Mouse (Mus musculus) MEL (cell line): ENCODE measurements at regions not wholly inside any gene's neighbourhood (a gene's known extent, or its start where the extent isn't known, plus 50 kb on each side); places are given as distances from the start of the nearest gene placed in this dataset.
"Not testable (repeated sequence)": the region's sequence is repeated elsewhere in the genome, so short reads cannot be mapped to it uniquely, and the experiment has no call there.

Experiments used
- DNase-seq: peaks from one replicate; pipeline ENCODE4 v3.0.0; 2011; ENCODE audit warnings: low read depth, low spot score
- H3K27ac ChIP-seq: 2 replicates; pipeline ENCODE4 v1.5.1; 2012; ENCODE audit warnings: low read depth, mild to moderate bottlenecking, control low read depth, low read length, moderate library complexity; ENCODE audit not compliant: control insufficient read depth
- H3K27me3 ChIP-seq, 2 experiments: fragments of 150-350 bp in 1 of 2; sonication (generic) in 1 of 2; 2 replicates each; pipeline ENCODE4 v1.6.1; 2012; ENCODE audit warnings: low read length in 2 of 2, mild to moderate bottlenecking in 2 of 2, improper control_type of control experiment in 1 of 2, moderate library complexity in 1 of 2; ENCODE audit not compliant: insufficient read depth in 2 of 2, control insufficient read depth in 1 of 2
- H3K36me3 ChIP-seq, 2 experiments: 2 replicates each; pipeline ENCODE4 v1.6.1; 2012 to 2014; ENCODE audit warnings: low read length in 2 of 2, improper control_type of control experiment in 1 of 2, inconsistent platforms in 1 of 2, mild to moderate bottlenecking in 1 of 2; ENCODE audit not compliant: insufficient read depth in 2 of 2, control insufficient read depth in 1 of 2
- H3K4me1 ChIP-seq, 2 experiments: fragments of 150-350 bp in 1 of 2; sonication (generic) in 1 of 2; 2 replicates each; pipeline ENCODE4 v1.6.1; 2012; ENCODE audit warnings: low read length in 2 of 2, improper control_type of control experiment in 1 of 2, mild to moderate bottlenecking in 1 of 2; ENCODE audit not compliant: insufficient read depth in 2 of 2, control insufficient read depth in 1 of 2
- H3K4me3 ChIP-seq, 2 experiments: fragments of 150-350 bp in 1 of 2; sonication (generic) in 1 of 2; 2 replicates each; pipeline ENCODE4 v1.5.1; 2012; ENCODE audit warnings: low read depth in 2 of 2, low read length in 2 of 2, mild to moderate bottlenecking in 2 of 2, moderate library complexity in 2 of 2, control low read depth in 1 of 2, improper control_type of control experiment in 1 of 2; ENCODE audit not compliant: control insufficient read depth in 1 of 2, insufficient read depth in 1 of 2
- H3K79me2 ChIP-seq: 2 replicates; pipeline ENCODE4 v1.6.1; 2012; ENCODE audit warnings: mild to moderate bottlenecking, low read length, moderate library complexity; ENCODE audit not compliant: control insufficient read depth, poor library complexity, insufficient read depth
- H3K9ac ChIP-seq: 2 replicates; pipeline ENCODE4 v1.6.1; 2012; ENCODE audit warnings: low read depth, mild to moderate bottlenecking, control low read depth, low read length, moderate library complexity; ENCODE audit not compliant: control insufficient read depth, poor library complexity, severe bottlenecking
- H3K9me3 ChIP-seq: fragments of 150-350 bp; sonication (generic); replicated peaks from 2 replicates; pipeline ENCODE4 v1.6.1; 2012; ENCODE audit warnings: mild to moderate bottlenecking, low read length, improper control_type of control experiment, moderate library complexity; ENCODE audit not compliant: insufficient read depth
- BHLHE40 ChIP-seq: IDR thresholded peaks from 2 replicates; pipeline ENCODE4 v1.6.1; 2012; ENCODE audit warnings: low read depth, mild to moderate bottlenecking, inconsistent platforms, low read length, improper control_type of control experiment, borderline replicate concordance
- CHD1 ChIP-seq: IDR thresholded peaks from 2 replicates; pipeline ENCODE4 v1.6.1; 2012; ENCODE audit warnings: low read depth, mild to moderate bottlenecking, inconsistent platforms, low read length, improper control_type of control experiment
- E2F4 ChIP-seq: IDR thresholded peaks from 2 replicates; pipeline ENCODE4 v1.6.1; 2011; ENCODE audit warnings: low read depth, low read length, improper control_type of control experiment, borderline replicate concordance
- ELF1 ChIP-seq: IDR thresholded peaks from 2 replicates; pipeline ENCODE4 v1.6.1; 2014; ENCODE audit warnings: low read depth, mild to moderate bottlenecking, inconsistent platforms, low read length, improper control_type of control experiment, moderate library complexity
- EP300 ChIP-seq, 2 experiments: IDR thresholded peaks; 2 replicates each; pipeline ENCODE4 v1.6.1; 2011; ENCODE audit warnings: improper control_type of control experiment in 2 of 2, low read length in 2 of 2, low read depth in 1 of 2, mild to moderate bottlenecking in 1 of 2
- ETS1 ChIP-seq: IDR thresholded peaks from 2 replicates; pipeline ENCODE4 v1.6.1; 2012; ENCODE audit warnings: low read depth, mild to moderate bottlenecking, inconsistent platforms, low read length, improper control_type of control experiment, moderate library complexity
- GABPA ChIP-seq: IDR thresholded peaks from 2 replicates; pipeline ENCODE4 v1.6.1; 2012; ENCODE audit warnings: low read depth, mild to moderate bottlenecking, inconsistent platforms, low read length, improper control_type of control experiment, moderate library complexity
- GATA1 ChIP-seq: IDR thresholded peaks from 2 replicates; pipeline ENCODE4 v1.6.1; 2011; ENCODE audit warnings: low read depth, low read length, improper control_type of control experiment
- JUND ChIP-seq: IDR thresholded peaks from 2 replicates; pipeline ENCODE4 v1.6.1; 2011; ENCODE audit warnings: low read depth, mild to moderate bottlenecking, improper control_type of control experiment, low read length
- KAT2A ChIP-seq: conservative IDR thresholded peaks from 2 replicates; pipeline ENCODE4 v1.6.1; 2012; ENCODE audit warnings: low read depth, low read length, improper control_type of control experiment, inconsistent platforms
- MAX ChIP-seq: IDR thresholded peaks from 2 replicates; pipeline ENCODE4 v1.6.1; 2011; ENCODE audit warnings: low read length, improper control_type of control experiment
- MAZ ChIP-seq: IDR thresholded peaks from 2 replicates; pipeline ENCODE4 v1.6.1; 2012; ENCODE audit warnings: low read depth, mild to moderate bottlenecking, inconsistent platforms, low read length, improper control_type of control experiment
- MEF2A ChIP-seq: IDR thresholded peaks from 2 replicates; pipeline ENCODE4 v1.6.1; 2014; ENCODE audit warnings: low read depth, mild to moderate bottlenecking, inconsistent platforms, low read length, improper control_type of control experiment; ENCODE audit not compliant: poor library complexity, insufficient replicate concordance, severe bottlenecking; ENCODE audit errors: extremely low read depth
- MXI1 ChIP-seq: IDR thresholded peaks from 2 replicates; pipeline ENCODE4 v1.6.1; 2011; ENCODE audit warnings: mild to moderate bottlenecking, low read depth, low read length, improper control_type of control experiment
- NRF1 ChIP-seq: IDR thresholded peaks from 2 replicates; pipeline ENCODE4 v1.6.1; 2014; ENCODE audit warnings: low read depth, mild to moderate bottlenecking, inconsistent platforms, low read length, improper control_type of control experiment, moderate library complexity; ENCODE audit not compliant: poor library complexity, insufficient read depth, severe bottlenecking
- POLR2AphosphoS2 ChIP-seq: IDR thresholded peaks from 2 replicates; pipeline ENCODE4 v1.6.1; 2011; ENCODE audit warnings: low read length, improper control_type of control experiment
- POLR2AphosphoS5 ChIP-seq: IDR thresholded peaks from 2 replicates; pipeline ENCODE4 v1.6.1; 2012; ENCODE audit warnings: low read depth, borderline replicate concordance, mild to moderate bottlenecking, inconsistent platforms, low read length, moderate library complexity, mixed read lengths
- RAD21 ChIP-seq: IDR thresholded peaks from 2 replicates; pipeline ENCODE4 v1.6.1; 2011; ENCODE audit warnings: mild to moderate bottlenecking, low read depth, low read length, improper control_type of control experiment
- RCOR1 ChIP-seq: IDR thresholded peaks from 2 replicates; pipeline ENCODE4 v1.6.1; 2012; ENCODE audit warnings: low read depth, mild to moderate bottlenecking, inconsistent platforms, low read length, improper control_type of control experiment
- TAL1 ChIP-seq: IDR thresholded peaks from 2 replicates; pipeline ENCODE4 v1.6.1; 2012; ENCODE audit warnings: mild to moderate bottlenecking, inconsistent platforms, low read length, moderate library complexity, mixed read lengths
- TBP ChIP-seq: IDR thresholded peaks from 2 replicates; pipeline ENCODE4 v1.8.0; 2011; ENCODE audit warnings: low read depth, low read length, improper control_type of control experiment
- TCF12 ChIP-seq: IDR thresholded peaks from 2 replicates; pipeline ENCODE4 v1.6.1; 2014; ENCODE audit warnings: low read depth, mild to moderate bottlenecking, inconsistent platforms, low read length, improper control_type of control experiment, moderate library complexity
- UBTF ChIP-seq: IDR thresholded peaks from 2 replicates; pipeline ENCODE4 v1.6.1; 2012; ENCODE audit warnings: low read depth, mild to moderate bottlenecking, inconsistent platforms, low read length, improper control_type of control experiment, moderate library complexity, borderline replicate concordance; ENCODE audit not compliant: insufficient read depth
- USF2 ChIP-seq, 2 experiments: IDR thresholded peaks; 2 replicates each; pipeline ENCODE4 v1.6.1; 2011 to 2012; ENCODE audit warnings: improper control_type of control experiment in 2 of 2, low read length in 2 of 2, borderline replicate concordance in 1 of 2, inconsistent platforms in 1 of 2, low read depth in 1 of 2, mild to moderate bottlenecking in 1 of 2; ENCODE audit not compliant: insufficient read depth in 1 of 2
- ZC3H11A ChIP-seq: IDR thresholded peaks from 2 replicates; pipeline ENCODE4 v1.6.1; 2012; ENCODE audit warnings: low read depth, mild to moderate bottlenecking, inconsistent platforms, low read length, improper control_type of control experiment
- ZKSCAN1 ChIP-seq: IDR thresholded peaks from 2 replicates; pipeline ENCODE4 v1.6.1; 2012; ENCODE audit warnings: low read depth, mild to moderate bottlenecking, inconsistent platforms, low read length, improper control_type of control experiment, moderate library complexity
- ZMIZ1 ChIP-seq: IDR thresholded peaks from 2 replicates; pipeline ENCODE4 v1.6.1; 2012; ENCODE audit warnings: low read depth, mild to moderate bottlenecking, inconsistent platforms, low read length, improper control_type of control experiment, moderate library complexity
- ZNF384 ChIP-seq: IDR thresholded peaks from 2 replicates; pipeline ENCODE4 v1.6.1; 2012; ENCODE audit warnings: low read depth, mild to moderate bottlenecking, inconsistent platforms, low read length, improper control_type of control experiment

DNA sequence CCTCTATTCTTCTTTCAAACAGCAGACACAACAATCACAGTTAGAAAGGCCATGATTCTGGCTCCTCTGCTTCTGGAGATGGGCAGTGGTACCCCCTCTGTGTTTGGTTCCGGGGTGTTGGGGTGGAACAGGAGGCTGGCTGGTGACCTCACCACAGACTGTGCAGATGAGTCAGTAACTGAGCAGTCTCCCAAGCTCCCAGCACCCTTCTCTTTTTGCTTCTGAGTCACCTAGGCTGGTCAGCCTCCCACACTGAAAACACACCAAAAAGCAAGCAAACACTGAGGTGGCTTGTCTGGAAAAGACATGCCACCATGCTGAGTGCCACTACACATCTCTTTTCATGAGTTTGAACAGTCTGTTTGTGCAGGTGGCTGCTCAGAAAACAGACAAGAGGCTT, 185.1 kb upstream of the Slc7a14 start:
- no peaks in the 10 kb centered on the region for H3K79me2 ChIP-seq
- TF ChIP-seq POLR2AphosphoS2 (no peak), MAX (no peak), NRF1 (no peak), BHLHE40 (no peak), TAL1 (no peak), ZKSCAN1 (no peak), POLR2AphosphoS5 (no peak), ETS1 (no peak), GATA1 (no peak), MEF2A (no peak), UBTF (no peak), TCF12 (no peak), USF2 (IDR thresholded peaks at IDR 0.05; ENCODE audit: borderline replicate concordance in 1 of 2, insufficient read depth in 1 of 2, low read depth in 1 of 2, low read length in 2 of 2) (no peak), RCOR1 (no peak), GABPA (no peak), ZMIZ1 (no peak), EP300 (IDR thresholded peaks at IDR 0.05; ENCODE audit: low read depth in 1 of 2, low read length in 2 of 2) (no peak), MXI1 (no peak)
- TF ChIP-seq, all 39 proteins: peak for 0
- H3K9me3 ChIP-seq = no peaks in the 10 kb centered on the region
- no peak overlapping the region for H3K4me3 ChIP-seq
- H3K9ac ChIP-seq = no peak overlapping the region
- no peaks in the 10 kb centered on the region for H3K36me3 ChIP-seq
- no peak overlapping the region for H3K27ac ChIP-seq
- no peak for DNase-seq
- no peaks in the 10 kb centered on the region for H3K27me3 ChIP-seq
- no peaks in the 10 kb centered on the region for H3K4me1 ChIP-seq

DNA sequence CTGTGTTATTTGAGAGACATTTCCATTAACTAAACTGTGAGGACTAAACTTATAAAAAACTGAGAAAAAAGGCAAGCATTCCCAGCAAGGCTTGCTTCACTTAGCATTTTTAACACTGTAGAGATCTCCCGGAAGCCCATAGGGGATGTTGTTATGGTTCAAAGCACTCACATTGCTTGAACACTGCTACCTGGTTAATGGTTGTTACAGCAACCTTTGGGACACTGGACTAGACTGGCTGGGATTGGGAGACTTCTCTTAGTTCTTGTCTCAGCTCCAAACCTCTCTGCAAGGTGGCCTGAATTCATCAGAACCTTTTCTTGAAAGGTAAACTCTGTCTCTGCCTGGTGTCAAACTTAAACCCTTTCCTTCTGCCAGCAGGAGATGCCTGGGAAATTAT, 184.5 kb upstream of the Slc7a14 start:
- TF ChIP-seq TBP (no peak), GABPA (no peak), ELF1 (no peak), RAD21 (no peak), KAT2A (no peak), TAL1 (no peak), E2F4 (no peak), MXI1 (no peak), EP300 (IDR thresholded peaks at IDR 0.05; ENCODE audit: low read depth in 1 of 2, low read length in 2 of 2) (no peak), JUND (no peak), MAZ (no peak), CHD1 (no peak), ZNF384 (no peak), ZC3H11A (no peak), BHLHE40 (no peak), ZMIZ1 (no peak)
- Histone ChIP-seq H3K9me3 (no peaks in the 10 kb centered on the region), H3K9ac (no peak overlapping the region), H3K27ac (no peak overlapping the region), H3K79me2 (no peaks in the 10 kb centered on the region), H3K4me3 (no peak overlapping the region), H3K4me1 (no peaks in the 10 kb centered on the region), H3K27me3 (no peaks in the 10 kb centered on the region), H3K36me3 (no peaks in the 10 kb centered on the region)
- DNase-seq = no peak

DNA sequence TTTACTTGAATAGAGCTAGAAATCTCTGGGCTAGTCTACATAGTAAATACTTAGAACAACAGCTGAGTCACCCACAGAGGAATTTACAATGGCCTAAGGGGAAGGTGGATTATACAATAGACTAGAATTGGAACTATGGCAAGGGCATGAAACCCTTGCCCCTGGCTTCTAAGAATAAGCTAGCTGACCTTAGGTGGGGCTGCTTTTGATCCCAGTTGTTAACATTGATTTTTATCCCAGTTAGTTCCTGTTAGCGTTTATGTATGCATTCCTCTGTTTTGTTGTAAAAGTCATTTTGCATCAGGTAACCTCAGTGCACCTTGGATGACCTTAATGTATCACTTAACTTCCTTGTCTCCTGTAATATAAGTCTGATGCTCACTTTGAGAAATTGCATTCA, 181.6 kb upstream of the Slc7a14 start:
- not testable (repeated sequence) for H3K27ac ChIP-seq, H3K9me3 ChIP-seq, H3K27me3 ChIP-seq, DNase-seq, H3K4me1 ChIP-seq, H3K9ac ChIP-seq, H3K79me2 ChIP-seq, H3K4me3 ChIP-seq, H3K36me3 ChIP-seq
